8 mouse cellular contexts compared by ENCODE assay signal in genomic region chr7:19344938-19345471, GRCm38 (mm10). TPM values are rescaled to one million over a fixed set of nuclear protein-coding genes. Genes with fewer than 3 reads are reported as not detected.
DNase-seq lines count a peak whose midpoint lies in the region; ATAC-seq and TF ChIP-seq lines count a peak whose summit lies in the region.

No protein-coding gene starts in this region.

- H3K9ac ChIP-seq in embryonic facial prominence, embryonic 15.5 days, result peak overlapping the region; percentile 36
- peak overlapping the region; percentile 62 for H3K9ac ChIP-seq in kidney, embryonic 15.5 days

- DNase-seq in 416B (ENCODE audit: low read depth) (peak; percentile 97), liver (peak; percentile 99)
- peak; percentile 98 for DNase-seq in heart, embryonic 10.5 days (ENCODE audit: low spot score)
- peak; percentile 97 to 98 for DNase-seq in spleen, postnatal 4 days (ENCODE audit: low spot score in 2 of 2)

- H3K27ac ChIP-seq in bone marrow, adult 2 months (ENCODE audit: control insufficient read depth, insufficient read depth, low read depth, low read length, poor library complexity), result peak overlapping the region; percentile 35; the same call in 1 of the 2 replicates
- peak overlapping the region; percentile 89 for H3K27ac ChIP-seq in embryonic facial prominence, embryonic 15.5 days (replicated peaks)
- peak overlapping the region; percentile 91 for H3K27ac ChIP-seq in heart, embryonic 10.5 days
- H3K27ac ChIP-seq in kidney, embryonic 15.5 days, result peak overlapping the region; percentile 88

- peak overlapping the region; percentile 85 for H3K4me2 ChIP-seq in embryonic facial prominence, embryonic 15.5 days (replicated peaks)
- peak overlapping the region; percentile 93 for H3K4me2 ChIP-seq in kidney, embryonic 15.5 days

- WGBS in bone marrow, adult 2 months, result 1% methylated on average over 31 of the region's 31 CpGs
- under 1% methylated on average over 31 of the region's 31 CpGs for WGBS in embryonic facial prominence, embryonic 15.5 days
- under 1% methylated on average over 31 of the region's 31 CpGs for WGBS in heart, embryonic 10.5 days
- WGBS in kidney, embryonic 15.5 days, result under 1% methylated on average over 31 of the region's 31 CpGs

- H3K27me3 ChIP-seq in embryonic facial prominence, embryonic 15.5 days, result peaks cover 11% of the 10 kb centered on the region; the same call in 1 of the 2 replicates
- H3K27me3 ChIP-seq in heart, embryonic 10.5 days (ENCODE audit: insufficient read depth, poor library complexity, severe bottlenecking), result 0 out of 2 replicates have a peak, but pooled peaks cover 3% of the 10 kb centered on the region
- H3K27me3 ChIP-seq in kidney, embryonic 15.5 days, result peaks cover 20% of the 10 kb centered on the region

- H3K4me1 ChIP-seq in bone marrow, adult 2 months (ENCODE audit: control insufficient read depth, insufficient read depth, low read length), result peaks cover 3% of the 10 kb centered on the region; the same call in 1 of the 2 replicates
- H3K4me1 ChIP-seq in embryonic facial prominence, embryonic 15.5 days, result peaks cover 39% of the 10 kb centered on the region
- H3K4me1 ChIP-seq in heart, embryonic 10.5 days, result peaks cover 49% of the 10 kb centered on the region
- peaks cover 63% of the 10 kb centered on the region for H3K4me1 ChIP-seq in kidney, embryonic 15.5 days

- peak overlapping the region; percentile 74 for H3K4me3 ChIP-seq in bone marrow, adult 2 months (replicated peaks; ENCODE audit: control insufficient read depth, low read depth, low read length)
- peak overlapping the region; percentile 62 for H3K4me3 ChIP-seq in embryonic facial prominence, embryonic 15.5 days (replicated peaks)
- H3K4me3 ChIP-seq in heart, embryonic 10.5 days, result peak overlapping the region; percentile 81
- peak overlapping the region; percentile 57 for H3K4me3 ChIP-seq in kidney, embryonic 15.5 days (replicated peaks)

- no peak for TF ChIP-seq CTCF in bone marrow, adult 2 months (IDR thresholded peaks at IDR 0.05; ENCODE audit: control insufficient read depth, insufficient read depth, low read length)

- H3K36me3 ChIP-seq in embryonic facial prominence, embryonic 15.5 days, result peaks cover 21% of the 10 kb centered on the region
- H3K36me3 ChIP-seq in heart, embryonic 10.5 days, result peaks cover 25% of the 10 kb centered on the region
- H3K36me3 ChIP-seq in kidney, embryonic 15.5 days, result peaks cover 26% of the 10 kb centered on the region

- TF ChIP-seq POLR2A in bone marrow, adult 2 months (IDR thresholded peaks at IDR 0.05; ENCODE audit: borderline replicate concordance, control insufficient read depth, low read depth, low read length), result no peak; the same call in 1 of the 2 replicates

- H3K9me3 ChIP-seq in embryonic facial prominence, embryonic 15.5 days (replicated peaks), result no peaks in the 10 kb centered on the region
- no peaks in the 10 kb centered on the region for H3K9me3 ChIP-seq in heart, embryonic 10.5 days
- H3K9me3 ChIP-seq in kidney, embryonic 15.5 days (replicated peaks), result no peaks in the 10 kb centered on the region

- peak; percentile 92 for ATAC-seq in embryonic facial prominence, embryonic 15.5 days (ENCODE audit: insufficient number of reproducible peaks, low FRiP score, low TSS enrichment, low read depth)
- peak; percentile 95 for ATAC-seq in kidney, embryonic 15.5 days (replicated peaks; ENCODE audit: low FRiP score)
- ATAC-seq in monocyte, adult 5-6 weeks (replicated peaks; ENCODE audit: insufficient number of reproducible peaks, low FRiP score, low TSS enrichment, poor library complexity, severe bottlenecking), result peak; percentile 84

RNA-seq across cellular contexts. Expression of gene Ercc1, which starts 0.4 kb away (rescaled TPM):
- polyA plus RNA-seq in bone marrow, adult 2 months (2011; ENCODE audit: insufficient read depth, insufficient read length, low replicate concordance, missing spikeins), result 19.2 and 31.3 TPM in 2 replicates
- polyA plus RNA-seq in embryonic facial prominence, embryonic 15.5 days (2015; fragmentation: Nextera tagmentation; extraction: Ambion mirVana), result 83.0 and 85.5 TPM in 2 replicates
- 74.0 and 84.2 TPM in 2 replicates for polyA plus RNA-seq in heart, embryonic 10.5 days (2016; fragmentation: Nextera tagmentation; extraction: Ambion mirVana)
- polyA plus RNA-seq in kidney, embryonic 15.5 days (2015; fragmentation: Nextera tagmentation; extraction: Ambion mirVana), result 85.7 and 87.2 TPM in 2 replicates
- total RNA-seq in monocyte, adult 5-6 weeks (2017), result 15.0 to 19.8 TPM (median 18.0 TPM) in 3 replicates

RNA-seq across cellular contexts. Expression of gene Cd3eap, which starts 14.3 kb away (rescaled TPM):
- 11.7 and 13.7 TPM in 2 replicates for polyA plus RNA-seq in bone marrow, adult 2 months (2011; ENCODE audit: insufficient read depth, insufficient read length, low replicate concordance, missing spikeins)
- polyA plus RNA-seq in embryonic facial prominence, embryonic 15.5 days (2015; fragmentation: Nextera tagmentation; extraction: Ambion mirVana), result 30.4 and 32.0 TPM in 2 replicates
- 23.2 and 27.8 TPM in 2 replicates for polyA plus RNA-seq in heart, embryonic 10.5 days (2016; fragmentation: Nextera tagmentation; extraction: Ambion mirVana)
- 27.0 and 28.3 TPM in 2 replicates for polyA plus RNA-seq in kidney, embryonic 15.5 days (2015; fragmentation: Nextera tagmentation; extraction: Ambion mirVana)
- total RNA-seq in monocyte, adult 5-6 weeks (2017), result 6.9 to 8.9 TPM (median 7.2 TPM) in 3 replicates

RNA-seq across cellular contexts. Expression of gene Ppp1r13l, which starts 14.5 kb away (rescaled TPM):
- 1.7 and 4.0 TPM in 2 replicates for polyA plus RNA-seq in bone marrow, adult 2 months (2011; ENCODE audit: insufficient read depth, insufficient read length, low replicate concordance, missing spikeins)
- 17.2 and 22.7 TPM in 2 replicates for polyA plus RNA-seq in embryonic facial prominence, embryonic 15.5 days (2015; fragmentation: Nextera tagmentation; extraction: Ambion mirVana)
- polyA plus RNA-seq in heart, embryonic 10.5 days (2016; fragmentation: Nextera tagmentation; extraction: Ambion mirVana), result 12.0 and 16.2 TPM in 2 replicates
- polyA plus RNA-seq in kidney, embryonic 15.5 days (2015; fragmentation: Nextera tagmentation; extraction: Ambion mirVana), result 5.5 and 5.8 TPM in 2 replicates
- total RNA-seq in monocyte, adult 5-6 weeks (2017), result not detected in 3 replicates

RNA-seq across cellular contexts. Expression of gene Fosb, which starts 35.2 kb away (rescaled TPM):
- 0.50 and 1.1 TPM in 2 replicates for polyA plus RNA-seq in bone marrow, adult 2 months (2011; ENCODE audit: insufficient read depth, insufficient read length, low replicate concordance, missing spikeins)
- 0.21 and 0.69 TPM in 2 replicates for polyA plus RNA-seq in embryonic facial prominence, embryonic 15.5 days (2015; fragmentation: Nextera tagmentation; extraction: Ambion mirVana)
- 0.24 and 0.27 TPM in 2 replicates for polyA plus RNA-seq in heart, embryonic 10.5 days (2016; fragmentation: Nextera tagmentation; extraction: Ambion mirVana)
- polyA plus RNA-seq in kidney, embryonic 15.5 days (2015; fragmentation: Nextera tagmentation; extraction: Ambion mirVana), result 0.09 and 0.26 TPM in 2 replicates
- 30.9 to 43.8 TPM (median 36.9 TPM) in 3 replicates for total RNA-seq in monocyte, adult 5-6 weeks (2017)

RNA-seq across cellular contexts. Expression of gene Ercc2, which starts 36.8 kb away (rescaled TPM):
- polyA plus RNA-seq in bone marrow, adult 2 months (2011; ENCODE audit: insufficient read depth, insufficient read length, low replicate concordance, missing spikeins), result 17.9 and 31.9 TPM in 2 replicates
- polyA plus RNA-seq in embryonic facial prominence, embryonic 15.5 days (2015; fragmentation: Nextera tagmentation; extraction: Ambion mirVana), result 16.9 and 18.3 TPM in 2 replicates
- polyA plus RNA-seq in heart, embryonic 10.5 days (2016; fragmentation: Nextera tagmentation; extraction: Ambion mirVana), result 19.2 and 19.3 TPM in 2 replicates
- 16.0 and 19.5 TPM in 2 replicates for polyA plus RNA-seq in kidney, embryonic 15.5 days (2015; fragmentation: Nextera tagmentation; extraction: Ambion mirVana)
- total RNA-seq in monocyte, adult 5-6 weeks (2017), result 21.0 to 32.4 TPM (median 25.4 TPM) in 3 replicates

Comparison
In these comparisons a context has a peak if more than half of its experiments do, and no peak if none do; other contexts are left out.
1. Peak in every context shown above with its lines: DNase-seq, ATAC-seq, H3K4me3 ChIP-seq and H3K27ac ChIP-seq.
2. H3K27ac ChIP-seq: peak in every context shown above with its lines; median percentile 91 in heart, embryonic 10.5 days; 89 in embryonic facial prominence, embryonic 15.5 days; 88 in kidney, embryonic 15.5 days; 35 in bone marrow, adult 2 months.